Mouse (Mus musculus): Measurements from ENCODE around the gene Prpf6.

The Prpf6 gene

DNA sequence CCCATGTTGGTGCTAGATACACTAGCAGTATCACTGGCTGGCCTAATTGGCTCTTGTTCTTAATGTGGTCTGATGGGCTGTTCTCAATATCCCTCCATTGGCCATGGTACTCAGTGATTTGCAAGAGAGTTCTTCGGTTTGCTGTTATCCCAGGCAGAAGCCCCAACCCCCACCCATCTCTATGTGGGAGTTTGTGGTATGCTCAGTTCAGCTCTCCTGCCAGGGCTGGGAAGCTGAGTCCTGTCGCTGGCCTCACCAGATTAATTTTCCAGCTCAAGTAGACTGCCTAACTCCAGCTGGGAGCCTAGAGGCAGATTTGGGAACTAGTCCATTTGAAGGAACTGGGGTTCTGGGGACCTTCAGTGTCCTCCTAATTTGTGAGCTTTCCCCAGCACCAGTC, 65.8 kb downstream of the Prpf6 start:
- DNase-seq (ENCODE audit: low spot score in 2 of 2): no peak

DNA sequence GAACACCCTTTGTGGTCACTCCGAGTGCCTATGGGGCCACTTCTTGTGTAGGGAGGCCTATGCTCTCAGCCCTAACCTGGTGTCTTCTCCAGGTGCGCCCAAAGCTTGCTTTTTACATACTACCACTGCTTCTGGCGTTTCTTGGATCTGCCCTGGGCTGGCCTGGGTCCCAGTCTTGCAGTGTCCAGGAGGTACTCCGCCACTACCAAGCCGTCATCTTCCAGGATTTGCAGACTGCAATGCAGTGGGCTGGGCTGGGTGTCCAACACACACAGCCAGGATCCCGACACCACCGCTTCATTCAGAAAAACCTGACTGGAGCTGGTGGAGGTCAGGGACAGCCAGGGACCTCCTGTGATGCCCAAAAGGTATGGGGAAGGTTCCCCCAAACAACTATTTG, 66.9 kb downstream of the Prpf6 start:
- DNase-seq (ENCODE audit: low spot score in 2 of 2): no peak

GRCm38 (mm10) chr2:181658930-181659555, 67.4 kb downstream of the Prpf6 start:
- peak; percentile 30 to 60 for DNase-seq (ENCODE audit: low spot score in 2 of 2)

DNA sequence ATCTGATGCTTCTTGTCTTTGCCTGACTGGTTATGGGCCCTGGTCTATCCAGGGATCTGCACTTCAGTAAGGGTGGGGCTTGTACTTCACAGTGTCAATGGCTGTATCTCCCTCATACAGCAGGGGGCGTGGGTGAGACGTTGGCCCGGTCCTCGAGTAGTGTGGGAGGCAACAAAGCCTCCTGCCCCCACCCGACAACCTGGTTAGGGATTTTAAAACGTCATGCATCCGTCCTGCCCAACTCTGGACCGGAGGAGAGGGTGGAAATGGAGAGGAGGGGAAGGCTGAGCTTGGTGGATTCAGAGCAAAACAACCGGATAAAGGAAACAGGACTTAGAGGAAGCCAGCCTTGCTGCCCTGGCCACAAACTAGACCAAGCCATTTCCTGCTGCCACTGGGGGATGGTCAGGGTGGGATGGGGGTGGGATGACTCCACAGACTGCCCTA, 68.0 kb downstream of the Prpf6 start:
- DNase-seq (ENCODE audit: low spot score in 2 of 2): peak; percentile 51 to 71

- DNase-seq (ENCODE audit: low spot score in 2 of 2): no peak
Measured at GRCm38 (mm10) chr2:181662620-181663297, 71.1 kb downstream of the Prpf6 start.

- DNase-seq (ENCODE audit: low spot score in 2 of 2): no peak
Measured at GRCm38 (mm10) chr2:181663298-181663630, 71.6 kb downstream of the Prpf6 start.

DNA sequence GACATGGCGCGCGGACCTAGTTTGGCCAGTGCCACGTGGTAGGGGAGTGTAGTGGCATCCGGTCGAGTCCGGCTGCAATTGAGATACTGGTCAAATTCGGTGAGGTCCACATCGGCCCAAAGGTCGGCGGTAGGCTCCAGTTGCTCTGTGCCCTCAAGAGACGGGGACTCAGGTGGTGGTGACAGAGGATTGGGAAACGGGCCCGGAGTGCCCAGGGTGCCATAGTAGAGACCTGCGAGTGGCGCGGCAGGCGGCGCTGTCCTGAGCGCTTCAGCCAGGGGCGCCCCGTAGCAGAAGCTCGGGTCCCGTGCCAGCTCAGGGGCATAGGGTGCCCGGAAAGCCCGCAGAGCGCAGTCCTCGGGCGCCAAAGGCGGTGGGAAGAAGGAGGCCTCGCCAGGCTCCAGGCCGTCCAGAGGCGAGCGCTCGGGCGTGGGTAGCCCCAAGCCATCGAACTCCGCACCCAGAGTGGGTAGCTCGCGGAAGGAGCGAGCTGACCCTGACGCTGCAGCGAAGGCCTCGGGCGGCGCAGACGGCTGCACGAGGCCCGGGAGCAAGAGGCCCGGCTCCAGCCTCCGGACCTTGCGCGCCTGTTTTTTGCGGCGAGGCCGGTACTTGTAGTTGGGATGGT, 78.7 kb downstream of the Prpf6 start:
- no peak for DNase-seq (ENCODE audit: low spot score in 2 of 2)

GRCm38 (mm10) chr2:181670913-181671311, 79.2 kb downstream of the Prpf6 start:
- no peak for DNase-seq (ENCODE audit: low spot score in 2 of 2)

- no peak for DNase-seq (ENCODE audit: low spot score in 2 of 2)
Measured at GRCm38 (mm10) chr2:181671326-181671725, 79.7 kb downstream of the Prpf6 start, which contains the start of gene Sox18. Sox18 (minus strand) TSS chr2:181671640.

DNA sequence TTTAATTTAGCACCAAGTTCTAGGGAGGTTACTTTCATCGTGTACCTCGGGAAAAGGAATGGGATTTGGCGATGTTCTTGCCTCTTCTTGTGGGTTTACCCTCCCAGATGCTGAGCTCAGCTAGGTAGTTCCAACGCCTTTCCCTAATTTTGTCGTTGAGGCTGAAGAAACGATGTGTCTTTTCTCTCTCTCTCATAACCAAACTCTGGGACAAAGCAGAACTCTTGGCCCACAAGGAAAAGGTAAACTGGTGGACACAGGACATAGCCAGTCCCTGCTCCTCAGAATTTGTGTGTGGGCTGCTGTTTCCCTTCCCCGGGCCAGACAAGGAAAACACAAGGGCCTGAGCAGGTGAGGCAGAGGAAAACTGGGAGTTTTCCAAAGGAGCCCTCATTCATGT, 80.3 kb downstream of the Prpf6 start:
- DNase-seq (ENCODE audit: low spot score in 2 of 2): no peak

GRCm38 (mm10) chr2:181673501-181673900, 81.8 kb downstream of the Prpf6 start:
- DNase-seq (ENCODE audit: low spot score in 2 of 2): no peak

GRCm38 (mm10) chr2:181674934-181675333, 83.3 kb downstream of the Prpf6 start:
- no peak for DNase-seq (ENCODE audit: low spot score in 2 of 2)

DNA sequence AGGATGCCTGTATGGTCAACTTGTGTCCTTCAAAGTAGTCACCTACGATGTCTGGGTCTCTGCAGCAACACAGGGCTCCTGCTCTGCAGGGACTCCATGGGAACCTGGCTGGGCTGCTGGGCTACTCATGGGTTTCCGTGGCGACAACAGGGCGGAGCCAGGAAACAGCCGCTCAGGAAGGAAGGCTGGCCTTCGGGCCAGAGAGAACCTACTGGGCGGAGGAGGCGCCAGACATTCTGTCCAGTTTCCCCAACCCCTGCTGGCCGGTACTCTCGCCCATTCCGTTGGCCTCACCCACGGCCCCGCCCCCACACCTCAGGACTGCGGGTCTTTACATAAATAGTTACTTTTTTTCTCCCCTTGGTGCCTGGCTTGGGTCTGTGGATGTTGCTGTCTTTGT, 83.8 kb downstream of the Prpf6 start:
- no peak for DNase-seq (ENCODE audit: low spot score in 2 of 2)

DNA sequence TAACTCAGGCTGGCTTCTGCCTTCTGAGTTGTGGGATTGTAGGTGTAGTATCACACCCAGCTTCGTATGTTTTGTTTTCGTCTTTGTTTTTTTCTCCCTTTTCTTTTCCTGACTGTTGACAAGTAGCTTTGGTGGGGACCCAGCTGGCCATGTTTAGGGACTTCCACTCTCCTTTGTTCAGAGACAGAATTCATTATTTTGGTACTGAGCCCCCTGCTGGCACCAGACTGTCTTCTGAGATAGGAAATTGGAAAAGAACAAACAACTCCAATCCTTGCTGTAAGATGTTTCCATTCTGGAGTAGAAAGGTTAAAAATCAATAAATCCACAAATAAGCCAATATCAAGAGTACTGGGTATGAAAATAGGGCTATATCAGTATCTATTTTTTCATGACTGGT, 84.8 kb downstream of the Prpf6 start:
- DNase-seq (ENCODE audit: low spot score in 2 of 2): no peak

DNA sequence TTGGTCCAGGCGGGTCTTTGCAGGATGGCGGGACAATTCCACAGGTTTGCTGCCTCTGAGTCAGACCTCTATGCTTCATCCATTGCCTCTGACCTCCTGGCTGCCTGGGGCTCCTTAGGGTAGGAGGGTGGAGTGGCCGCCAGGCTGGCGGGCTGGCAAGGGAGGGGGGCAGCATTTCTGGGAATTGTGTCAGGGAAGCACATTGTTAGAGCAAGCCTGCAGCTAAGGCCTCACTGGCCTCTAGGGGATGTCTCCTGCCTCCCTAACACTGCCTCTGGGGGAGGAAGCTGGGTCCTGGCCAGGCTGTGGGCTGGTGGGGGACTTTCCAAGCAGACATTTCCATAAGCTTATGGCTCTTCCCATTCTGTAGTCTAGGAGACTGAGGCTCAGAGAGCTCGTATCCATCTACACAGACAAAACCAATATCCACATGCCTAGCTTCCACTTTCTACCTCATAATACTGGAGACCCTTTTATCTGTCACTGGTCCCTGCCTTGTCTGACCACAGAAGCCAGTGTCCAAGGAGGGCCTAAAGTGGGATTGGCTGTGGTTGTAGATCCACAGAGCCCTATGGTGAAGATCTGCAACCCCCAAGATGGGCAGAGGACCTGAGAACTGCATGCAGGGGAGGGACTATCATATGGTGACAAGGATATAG, 85.6 kb downstream of the Prpf6 start:
- no peak for DNase-seq (ENCODE audit: low spot score in 2 of 2)

DNA sequence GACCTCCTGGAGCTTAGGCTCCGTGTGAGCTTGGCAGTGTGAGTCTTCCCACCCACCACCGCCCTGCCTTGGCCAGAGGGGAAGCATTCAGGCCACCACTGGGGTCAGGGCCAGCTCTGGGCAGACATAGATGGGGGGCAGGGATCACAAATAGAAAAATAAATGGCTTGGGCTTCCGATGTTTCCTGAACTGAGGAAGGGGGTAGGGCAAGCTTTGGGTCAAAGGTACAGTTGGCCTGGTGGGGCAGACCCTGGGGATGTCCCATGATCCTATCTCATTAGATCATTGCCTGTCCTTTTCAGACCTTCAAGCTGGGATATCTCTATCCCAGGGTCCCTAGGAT, 86.1 kb downstream of the Prpf6 start:
- DNase-seq (ENCODE audit: low spot score in 2 of 2): no peak

GRCm38 (mm10) chr2:181678780-181679179, 87.1 kb downstream of the Prpf6 start:
- peak; percentile 56 to 74 for DNase-seq (ENCODE audit: low spot score in 2 of 2)

DNA sequence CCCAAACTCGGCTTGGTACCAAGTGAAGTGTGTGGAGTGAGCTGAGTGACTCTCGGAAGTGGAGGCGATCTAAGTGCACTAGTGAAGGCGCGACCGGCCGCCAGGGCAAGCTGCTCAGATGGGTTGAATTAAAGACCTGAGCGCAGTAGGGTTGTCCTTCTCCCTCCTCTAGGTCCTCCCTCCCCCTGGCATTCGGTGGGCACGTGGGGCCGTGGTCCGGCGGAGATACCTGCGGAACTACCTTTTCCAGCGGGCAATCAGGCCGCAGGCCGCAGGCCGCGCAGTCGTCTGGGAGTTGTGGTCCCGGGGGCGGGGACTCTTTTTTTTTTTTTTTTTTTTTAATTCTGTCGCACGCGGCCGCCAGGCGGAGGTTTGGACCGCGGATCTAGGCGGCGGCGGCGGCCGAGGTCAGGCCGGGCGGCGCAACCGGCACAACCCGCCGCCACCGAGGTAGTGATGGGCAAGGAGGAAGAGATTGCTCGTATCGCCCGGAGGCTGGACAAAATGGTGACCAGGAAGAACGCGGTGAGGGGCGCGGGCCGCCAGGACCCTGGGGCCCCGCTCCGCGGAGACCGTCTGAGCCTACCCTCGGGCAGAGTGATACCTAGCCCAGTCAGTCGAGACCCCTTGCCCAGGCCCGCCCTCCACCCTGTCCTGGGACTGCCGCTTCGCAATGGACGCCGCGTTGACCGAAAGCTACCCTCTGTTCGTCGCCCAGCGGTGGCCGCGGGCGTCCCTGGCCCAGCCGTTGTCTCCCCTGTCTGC, 88.5 kb downstream of the Prpf6 start, which contains the start of gene Tcea2:
Gene Tcea2 (plus strand): TSS at position 360 of the 765 bp plus-strand sequence.
- DNase-seq (ENCODE audit: low spot score in 2 of 2): peak; percentile 51 to 57

DNA sequence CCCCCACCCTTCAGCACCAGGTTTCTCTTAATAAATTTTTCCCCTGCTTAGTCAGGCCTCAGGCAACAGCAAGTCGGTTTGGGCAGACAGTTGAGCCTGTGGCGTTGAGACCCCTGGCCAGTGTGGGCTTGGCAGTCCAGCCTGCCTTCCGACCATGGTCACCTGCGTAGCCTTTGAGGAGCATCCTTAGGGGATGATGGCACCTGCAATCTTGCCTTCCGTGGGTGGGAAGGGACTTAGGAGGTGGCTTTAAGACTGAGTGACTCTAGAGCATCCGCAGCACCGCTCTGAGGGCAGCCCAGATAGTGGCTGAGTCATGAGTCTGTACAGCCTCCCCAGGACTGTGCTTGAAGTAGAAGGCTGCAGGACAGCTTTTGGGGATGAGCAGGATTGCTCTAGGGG, 89.0 kb downstream of the Prpf6 start:
- no peak for DNase-seq (ENCODE audit: low spot score in 2 of 2)

GRCm38 (mm10) chr2:181681978-181682377, 90.3 kb downstream of the Prpf6 start:
- no peak for DNase-seq (ENCODE audit: low spot score in 2 of 2)

GRCm38 (mm10) chr2:181683381-181683780, 91.7 kb downstream of the Prpf6 start:
- DNase-seq (ENCODE audit: low spot score in 2 of 2): no peak

- no peak for DNase-seq (ENCODE audit: low spot score in 2 of 2)
Measured at GRCm38 (mm10) chr2:181684713-181685112, 93.0 kb downstream of the Prpf6 start.

All from thymus, postnatal 10 days (tissue).